Mouse (Mus musculus): Measurements from ENCODE around the gene Sgip1. TPM values are rescaled to one million over a fixed set of nuclear protein-coding genes. Genes with fewer than 3 reads are reported as not detected.

The Sgip1 gene
- polyA plus RNA-seq, 1 experiment from 2014 or later: 69.5 TPM

Other genes starting within 250 kb of the Sgip1 start
- 1.6 and 2.6 TPM in 2 replicates for gene Tctex1d1, start 237.3 kb downstream of the Sgip1 start, polyA plus RNA-seq (2015; fragmentation: Nextera tagmentation; extraction: Ambion mirVana)